Comparison of ENCODE assay signal across 12 mouse cellular contexts in genomic region chr1:33515124-33515523, GRCm38 (mm10).
"Had no signal": no experiment of that assay in that cellular context is flagged by ENCODE, and none has a peak within 500 bp of the region (broad histone marks: within the 10 kb centered on the region; RNA-seq: fewer than 3 reads in every experiment).

No protein-coding gene starts in this region.

- H3K9me3 ChIP-seq: limb, embryonic 13.5 days; midbrain, embryonic 13.5 days; neural tube, embryonic 15.5 days had no signal

- ATAC-seq: midbrain, embryonic 13.5 days had no signal

- H3K9ac ChIP-seq: limb, embryonic 13.5 days; liver, embryonic 14.5 days; midbrain, embryonic 13.5 days; neural tube, embryonic 15.5 days had no signal

- H3K27ac ChIP-seq: limb, embryonic 13.5 days; liver, embryonic 14.5 days; midbrain, embryonic 13.5 days; neural tube, embryonic 15.5 days had no signal

- H3K27me3 ChIP-seq: limb, embryonic 13.5 days; midbrain, embryonic 13.5 days; neural tube, embryonic 15.5 days had no signal

- DNase-seq: kidney, adult 2 months; kidney, postnatal 36 days; left cerebral cortex, postnatal 4 days; lung, adult 2 months; right cerebral cortex, adult 18-20 months; right cerebral cortex, postnatal 25 days; thymus, postnatal 4 days had no signal

- H3K4me2 ChIP-seq: limb, embryonic 13.5 days; midbrain, embryonic 13.5 days; neural tube, embryonic 15.5 days had no signal

- H3K4me1 ChIP-seq: limb, embryonic 13.5 days; midbrain, embryonic 13.5 days; neural tube, embryonic 15.5 days had no signal

- H3K4me3 ChIP-seq: limb, embryonic 13.5 days; midbrain, embryonic 13.5 days; myocyte; neural tube, embryonic 15.5 days had no signal

- H3K36me3 ChIP-seq: limb, embryonic 13.5 days; midbrain, embryonic 13.5 days; neural tube, embryonic 15.5 days had no signal
